Mouse (Mus musculus) MEL (cell line): Measurements from ENCODE around the gene Daglb. TPM values are rescaled to one million over a fixed set of nuclear protein-coding genes. Genes with fewer than 3 reads are reported as not detected.

Experiments used
- DNase-seq: peaks from one replicate; pipeline ENCODE4 v3.0.0; 2011; ENCODE audit warnings: low read depth, low spot score
- H3K27ac ChIP-seq: 2 replicates; pipeline ENCODE4 v1.5.1; 2012; ENCODE audit warnings: low read depth, mild to moderate bottlenecking, control low read depth, low read length, moderate library complexity; ENCODE audit not compliant: control insufficient read depth
- H3K27me3 ChIP-seq, 2 experiments: fragments of 150-350 bp in 1 of 2; sonication (generic) in 1 of 2; 2 replicates each; pipeline ENCODE4 v1.6.1; 2012; ENCODE audit warnings: low read length in 2 of 2, mild to moderate bottlenecking in 2 of 2, improper control_type of control experiment in 1 of 2, moderate library complexity in 1 of 2; ENCODE audit not compliant: insufficient read depth in 2 of 2, control insufficient read depth in 1 of 2
- H3K36me3 ChIP-seq, 2 experiments: 2 replicates each; pipeline ENCODE4 v1.6.1; 2012 to 2014; ENCODE audit warnings: low read length in 2 of 2, improper control_type of control experiment in 1 of 2, inconsistent platforms in 1 of 2, mild to moderate bottlenecking in 1 of 2; ENCODE audit not compliant: insufficient read depth in 2 of 2, control insufficient read depth in 1 of 2
- H3K4me1 ChIP-seq, 2 experiments: fragments of 150-350 bp in 1 of 2; sonication (generic) in 1 of 2; 2 replicates each; pipeline ENCODE4 v1.6.1; 2012; ENCODE audit warnings: low read length in 2 of 2, improper control_type of control experiment in 1 of 2, mild to moderate bottlenecking in 1 of 2; ENCODE audit not compliant: insufficient read depth in 2 of 2, control insufficient read depth in 1 of 2
- H3K4me3 ChIP-seq, 2 experiments: fragments of 150-350 bp in 1 of 2; sonication (generic) in 1 of 2; 2 replicates each; pipeline ENCODE4 v1.5.1; 2012; ENCODE audit warnings: low read depth in 2 of 2, low read length in 2 of 2, mild to moderate bottlenecking in 2 of 2, moderate library complexity in 2 of 2, control low read depth in 1 of 2, improper control_type of control experiment in 1 of 2; ENCODE audit not compliant: control insufficient read depth in 1 of 2, insufficient read depth in 1 of 2
- H3K79me2 ChIP-seq: 2 replicates; pipeline ENCODE4 v1.6.1; 2012; ENCODE audit warnings: mild to moderate bottlenecking, low read length, moderate library complexity; ENCODE audit not compliant: control insufficient read depth, poor library complexity, insufficient read depth
- H3K9ac ChIP-seq: 2 replicates; pipeline ENCODE4 v1.6.1; 2012; ENCODE audit warnings: low read depth, mild to moderate bottlenecking, control low read depth, low read length, moderate library complexity; ENCODE audit not compliant: control insufficient read depth, poor library complexity, severe bottlenecking
- H3K9me3 ChIP-seq: fragments of 150-350 bp; sonication (generic); replicated peaks from 2 replicates; pipeline ENCODE4 v1.6.1; 2012; ENCODE audit warnings: mild to moderate bottlenecking, low read length, improper control_type of control experiment, moderate library complexity; ENCODE audit not compliant: insufficient read depth
- BHLHE40 ChIP-seq: IDR thresholded peaks from 2 replicates; pipeline ENCODE4 v1.6.1; 2012; ENCODE audit warnings: low read depth, mild to moderate bottlenecking, inconsistent platforms, low read length, improper control_type of control experiment, borderline replicate concordance
- ETS1 ChIP-seq: IDR thresholded peaks from 2 replicates; pipeline ENCODE4 v1.6.1; 2012; ENCODE audit warnings: low read depth, mild to moderate bottlenecking, inconsistent platforms, low read length, improper control_type of control experiment, moderate library complexity
- GATA1 ChIP-seq: IDR thresholded peaks from 2 replicates; pipeline ENCODE4 v1.6.1; 2011; ENCODE audit warnings: low read depth, low read length, improper control_type of control experiment
- KAT2A ChIP-seq: conservative IDR thresholded peaks from 2 replicates; pipeline ENCODE4 v1.6.1; 2012; ENCODE audit warnings: low read depth, low read length, improper control_type of control experiment, inconsistent platforms
- MAZ ChIP-seq: IDR thresholded peaks from 2 replicates; pipeline ENCODE4 v1.6.1; 2012; ENCODE audit warnings: low read depth, mild to moderate bottlenecking, inconsistent platforms, low read length, improper control_type of control experiment
- MXI1 ChIP-seq: IDR thresholded peaks from 2 replicates; pipeline ENCODE4 v1.6.1; 2011; ENCODE audit warnings: mild to moderate bottlenecking, low read depth, low read length, improper control_type of control experiment
- RAD21 ChIP-seq: IDR thresholded peaks from 2 replicates; pipeline ENCODE4 v1.6.1; 2011; ENCODE audit warnings: mild to moderate bottlenecking, low read depth, low read length, improper control_type of control experiment
- RCOR1 ChIP-seq: IDR thresholded peaks from 2 replicates; pipeline ENCODE4 v1.6.1; 2012; ENCODE audit warnings: low read depth, mild to moderate bottlenecking, inconsistent platforms, low read length, improper control_type of control experiment
- SMC3 ChIP-seq: IDR thresholded peaks from 2 replicates; pipeline ENCODE4 v1.6.1; 2011; ENCODE audit warnings: low read depth, low read length, improper control_type of control experiment
- TAL1 ChIP-seq: IDR thresholded peaks from 2 replicates; pipeline ENCODE4 v1.6.1; 2012; ENCODE audit warnings: mild to moderate bottlenecking, inconsistent platforms, low read length, moderate library complexity, mixed read lengths
- TBP ChIP-seq: IDR thresholded peaks from 2 replicates; pipeline ENCODE4 v1.8.0; 2011; ENCODE audit warnings: low read depth, low read length, improper control_type of control experiment
- UBTF ChIP-seq: IDR thresholded peaks from 2 replicates; pipeline ENCODE4 v1.6.1; 2012; ENCODE audit warnings: low read depth, mild to moderate bottlenecking, inconsistent platforms, low read length, improper control_type of control experiment, moderate library complexity, borderline replicate concordance; ENCODE audit not compliant: insufficient read depth
- USF2 ChIP-seq, 2 experiments: IDR thresholded peaks; 2 replicates each; pipeline ENCODE4 v1.6.1; 2011 to 2012; ENCODE audit warnings: improper control_type of control experiment in 2 of 2, low read length in 2 of 2, borderline replicate concordance in 1 of 2, inconsistent platforms in 1 of 2, low read depth in 1 of 2, mild to moderate bottlenecking in 1 of 2; ENCODE audit not compliant: insufficient read depth in 1 of 2
- ZKSCAN1 ChIP-seq: IDR thresholded peaks from 2 replicates; pipeline ENCODE4 v1.6.1; 2012; ENCODE audit warnings: low read depth, mild to moderate bottlenecking, inconsistent platforms, low read length, improper control_type of control experiment, moderate library complexity
- polyA plus RNA-seq, 2 experiments: library from polyadenylated mRNA; stranded (reverse) in 1 of 2; unstranded in 1 of 2; fragments of >175 nt in 1 of 2; fragments of >200 nt in 1 of 2; gene quantifications; 2 replicates each; pipeline versions ENCODE4 v1.2.1 to v1.2.4; 2012; ENCODE audit warnings: low replicate concordance in 2 of 2, low read depth in 1 of 2; ENCODE audit not compliant: insufficient read length in 2 of 2, insufficient read depth in 1 of 2, missing spikeins in 1 of 2
- total RNA-seq: library from RNA; depleted of rRNA; stranded (reverse); fragments of 300-350 nt; gene quantifications from 2 replicates; pipeline ENCODE4 v1.2.3, GENCODE M21; 2012

Gene Daglb
- total and polyA plus RNA-seq, 3 experiments, result 8.9 to 10.4 TPM; not detected in 1

GRCm38 (mm10) chr5:143501140-143501539, 36.8 kb downstream of the Daglb start:
- Histone ChIP-seq H3K79me2 (no peaks in the 10 kb centered on the region), H3K9me3 (no peaks in the 10 kb centered on the region), H3K4me1 (no peaks in the 10 kb centered on the region), H3K4me3 (no peak overlapping the region), H3K9ac (no peak overlapping the region), H3K36me3 (peaks cover 0 to 4% of the 10 kb centered on the region in 2 experiments; a peak in 2 of 4 replicates), H3K27me3 (no peaks in the 10 kb centered on the region), H3K27ac (no peak overlapping the region)
- no peak for DNase-seq
- TF ChIP-seq ETS1 (no peak), UBTF (no peak), BHLHE40 (no peak), ZKSCAN1 (no peak), GATA1 (no peak)

GRCm38 (mm10) chr5:143501649-143502048, 37.3 kb downstream of the Daglb start:
- Histone ChIP-seq H3K79me2 (no peaks in the 10 kb centered on the region), H3K9ac (no peak overlapping the region), H3K27ac (no peak overlapping the region), H3K4me1 (no peaks in the 10 kb centered on the region), H3K9me3 (no peaks in the 10 kb centered on the region), H3K27me3 (no peaks in the 10 kb centered on the region), H3K4me3 (no peak overlapping the region), H3K36me3 (peaks cover 0 to 4% of the 10 kb centered on the region in 2 experiments; a peak in 2 of 4 replicates)
- DNase-seq, result no peak
- TF ChIP-seq UBTF (no peak), KAT2A (no peak), USF2 (IDR thresholded peaks at IDR 0.05; ENCODE audit: borderline replicate concordance in 1 of 2, insufficient read depth in 1 of 2, low read depth in 1 of 2, low read length in 2 of 2) (no peak), RCOR1 (no peak), SMC3 (no peak), TAL1 (no peak), BHLHE40 (no peak), MAZ (no peak), RAD21 (no peak), MXI1 (no peak), TBP (no peak)
- TF ChIP-seq, all 39 proteins: peak for 0
